Mouse (Mus musculus): ENCODE measurements at regions not wholly inside any gene's neighbourhood (a gene's known extent, or its start where the extent isn't known, plus 50 kb on each side); places are given as distances from the start of the nearest gene placed in this dataset.

DNA sequence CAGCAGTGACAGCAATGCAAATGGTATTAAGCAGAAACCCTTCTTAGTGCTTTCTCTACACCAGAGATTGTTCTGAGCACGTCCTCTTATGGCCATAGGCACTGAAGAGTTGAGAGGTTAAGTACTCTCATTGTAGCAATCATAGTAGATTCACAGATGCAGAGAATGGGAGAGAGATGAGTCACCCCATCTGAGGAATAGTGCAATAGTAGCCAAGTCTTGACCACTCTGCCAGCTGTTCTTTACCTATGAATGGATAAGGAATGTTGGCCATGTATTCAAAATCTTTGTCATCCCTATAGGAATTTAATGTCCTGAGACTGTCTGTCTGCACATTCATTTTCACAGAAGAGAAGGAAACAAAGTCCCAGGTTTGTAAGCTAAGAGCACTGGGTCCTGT, 198.0 kb downstream of the Ice1 start:
- Histone ChIP-seq H3K4me3 (replicated peaks in 1 of 3; ENCODE audit: low read depth in 2 of 3, low read length in 2 of 3, poor library complexity in 1 of 3) (no peak overlapping the region), H3K9ac (ENCODE audit: insufficient read depth, low read depth) (no peak overlapping the region), H3K4me2 (ENCODE audit: insufficient read depth, low read depth, poor library complexity, severe bottlenecking) (no peak overlapping the region), H3K79me2 (replicated peaks; ENCODE audit: control insufficient read depth, extremely low read depth, insufficient read depth, poor library complexity, severe bottlenecking) (no peaks in the 10 kb centered on the region), H3K27me3 (replicated peaks) (no peaks in the 10 kb centered on the region), H3K4me1 (ENCODE audit: control insufficient read depth in 1 of 2, insufficient read depth in 2 of 2) (no peaks in the 10 kb centered on the region), H3K9me3 (replicated peaks; ENCODE audit: low read length) (peaks cover 88% of the 10 kb centered on the region), H3K27ac (ENCODE audit: insufficient read depth, low read depth) (no peak overlapping the region), H3K36me3 (replicated peaks in 1 of 2; ENCODE audit: control insufficient read depth in 1 of 2, insufficient read depth in 1 of 2, low read length in 1 of 2) (no peaks in the 10 kb centered on the region)
- dilution Hi-C loops (cut with MboI; ENCODE audit: extremely low pct_ligation_motif_present, extremely low pct_unique_long_range_greater_than_20kb, low sequenced_read_pairs) (no loop called here), in situ Hi-C loops (cut with MboI; ENCODE audit: low pct_ligation_motif_present, low pct_unique_long_range_greater_than_20kb, low sequenced_read_pairs) (no loop called here)
- no peak for DNase-seq (ENCODE audit: extremely low read depth)
- TF ChIP-seq ZKSCAN1 (IDR thresholded peaks at IDR 0.05; ENCODE audit: borderline replicate concordance, low read depth, low read length) (no peak), E2F4 (IDR thresholded peaks at IDR 0.05; ENCODE audit: insufficient replicate concordance, low read depth, low read length) (no peak), JUND (conservative IDR thresholded peaks at IDR 0.05; ENCODE audit: low read depth, low read length) (no peak), POLR2AphosphoS2 (IDR thresholded peaks at IDR 0.05; ENCODE audit: low read depth, low read length) (no peak), MAX (IDR thresholded peaks at IDR 0.05; ENCODE audit: low read length) (no peak), MAFK (IDR thresholded peaks at IDR 0.05; ENCODE audit: insufficient replicate concordance, low read length) (no peak), POLR2A (IDR thresholded peaks at IDR 0.05; ENCODE audit: low read depth, low read length) (no peak), ETS1 (conservative IDR thresholded peaks at IDR 0.05; ENCODE audit: low read depth, low read length) (no peak), UBTF (IDR thresholded peaks at IDR 0.05; ENCODE audit: low read depth, low read length) (no peak), ZC3H11A (IDR thresholded peaks at IDR 0.05; ENCODE audit: low read depth, low read length) (no peak), CHD2 (IDR thresholded peaks at IDR 0.05; ENCODE audit: low read length) (no peak), HCFC1 (IDR thresholded peaks at IDR 0.05; ENCODE audit: low read depth, low read length) (no peak), KAT2A (IDR thresholded peaks at IDR 0.05; ENCODE audit: insufficient replicate concordance, low read length) (no peak), ELF1 (IDR thresholded peaks at IDR 0.05; ENCODE audit: low read depth, low read length) (no peak), JUN (IDR thresholded peaks at IDR 0.05; ENCODE audit: insufficient read depth, low read depth, low read length) (no peak), CHD1 (IDR thresholded peaks at IDR 0.05; ENCODE audit: low read depth, low read length) (no peak)

DNA sequence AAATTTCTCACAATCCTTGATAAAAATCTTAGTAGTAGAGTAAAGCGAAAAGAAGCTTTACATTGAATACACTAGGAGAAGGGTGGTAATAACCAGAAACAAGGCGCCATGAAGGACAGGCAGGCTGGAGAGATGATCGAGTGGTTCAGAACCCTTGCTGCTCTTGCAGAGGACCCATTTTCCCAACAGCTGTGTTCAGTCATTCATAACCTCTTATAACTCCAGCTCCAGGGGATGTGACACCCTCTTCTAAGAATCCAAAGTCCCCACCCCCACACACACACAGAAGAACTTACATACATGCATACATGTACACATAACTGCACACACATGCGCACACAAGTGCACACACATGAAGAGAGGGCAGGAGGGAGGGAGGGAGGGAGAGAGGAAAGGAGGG, 190.5 kb downstream of the Ice1 start:
- no peaks in the 10 kb centered on the region for H3K4me1 ChIP-seq (ENCODE audit: control insufficient read depth in 1 of 2, insufficient read depth in 2 of 2)
- TF ChIP-seq PAX5 (IDR thresholded peaks at IDR 0.05; ENCODE audit: low read length) = no peak
- no peak for TF ChIP-seq ZC3H11A (IDR thresholded peaks at IDR 0.05; ENCODE audit: low read depth, low read length)
- no peak for TF ChIP-seq GABPA (IDR thresholded peaks at IDR 0.05; ENCODE audit: insufficient replicate concordance, low read depth, low read length)
- TF ChIP-seq MYC (IDR thresholded peaks at IDR 0.05; ENCODE audit: low read depth, low read length) = no peak
- TF ChIP-seq BHLHE40 (IDR thresholded peaks at IDR 0.05; ENCODE audit: low read depth, low read length) = no peak
- no peak for TF ChIP-seq CHD1 (IDR thresholded peaks at IDR 0.05; ENCODE audit: low read depth, low read length)
- TF ChIP-seq ZMIZ1 (IDR thresholded peaks at IDR 0.05; ENCODE audit: low read depth, low read length) = no peak
- no peak for TF ChIP-seq TCF12 (IDR thresholded peaks at IDR 0.05; ENCODE audit: low read depth, low read length)
- no peak for TF ChIP-seq HCFC1 (IDR thresholded peaks at IDR 0.05; ENCODE audit: low read depth, low read length)
- no peak for TF ChIP-seq RCOR1 (conservative IDR thresholded peaks at IDR 0.05; ENCODE audit: low read depth, low read length)
- TF ChIP-seq JUN (IDR thresholded peaks at IDR 0.05; ENCODE audit: insufficient read depth, low read depth, low read length) = no peak
- no peak for TF ChIP-seq MAX (IDR thresholded peaks at IDR 0.05; ENCODE audit: low read length)
- no peak for TF ChIP-seq ETS1 (conservative IDR thresholded peaks at IDR 0.05; ENCODE audit: low read depth, low read length)
- H3K36me3 ChIP-seq (replicated peaks in 1 of 2; ENCODE audit: control insufficient read depth in 1 of 2, insufficient read depth in 1 of 2, low read length in 1 of 2) = no peaks in the 10 kb centered on the region
- dilution Hi-C loops (cut with MboI; ENCODE audit: extremely low pct_ligation_motif_present, extremely low pct_unique_long_range_greater_than_20kb, low sequenced_read_pairs) (no loop called here), in situ Hi-C loops (cut with MboI; ENCODE audit: low pct_ligation_motif_present, low pct_unique_long_range_greater_than_20kb, low sequenced_read_pairs) (no loop called here)
- no peaks in the 10 kb centered on the region for H3K27me3 ChIP-seq (replicated peaks)
- no peak overlapping the region for H3K27ac ChIP-seq (ENCODE audit: insufficient read depth, low read depth)
- H3K9ac ChIP-seq (ENCODE audit: insufficient read depth, low read depth) = no peak overlapping the region
- no peaks in the 10 kb centered on the region for H3K79me2 ChIP-seq (replicated peaks; ENCODE audit: control insufficient read depth, extremely low read depth, insufficient read depth, poor library complexity, severe bottlenecking)
- DNase-seq (ENCODE audit: extremely low read depth) = no peak
- no peak overlapping the region for H3K4me3 ChIP-seq (replicated peaks in 1 of 3; ENCODE audit: low read depth in 2 of 3, low read length in 2 of 3, poor library complexity in 1 of 3)
- no peak overlapping the region for H3K4me2 ChIP-seq (ENCODE audit: insufficient read depth, low read depth, poor library complexity, severe bottlenecking)
- H3K9me3 ChIP-seq (replicated peaks; ENCODE audit: low read length) = peaks cover 55% of the 10 kb centered on the region
